Mouse (Mus musculus) lung, postnatal 4 days (tissue): Measurements from ENCODE around the gene Emid1.

Experiments
- DNase-seq, 2 experiments: peaks; one replicate each; pipeline ENCODE4 v3.0.0; 2021

The Emid1 gene

DNA sequence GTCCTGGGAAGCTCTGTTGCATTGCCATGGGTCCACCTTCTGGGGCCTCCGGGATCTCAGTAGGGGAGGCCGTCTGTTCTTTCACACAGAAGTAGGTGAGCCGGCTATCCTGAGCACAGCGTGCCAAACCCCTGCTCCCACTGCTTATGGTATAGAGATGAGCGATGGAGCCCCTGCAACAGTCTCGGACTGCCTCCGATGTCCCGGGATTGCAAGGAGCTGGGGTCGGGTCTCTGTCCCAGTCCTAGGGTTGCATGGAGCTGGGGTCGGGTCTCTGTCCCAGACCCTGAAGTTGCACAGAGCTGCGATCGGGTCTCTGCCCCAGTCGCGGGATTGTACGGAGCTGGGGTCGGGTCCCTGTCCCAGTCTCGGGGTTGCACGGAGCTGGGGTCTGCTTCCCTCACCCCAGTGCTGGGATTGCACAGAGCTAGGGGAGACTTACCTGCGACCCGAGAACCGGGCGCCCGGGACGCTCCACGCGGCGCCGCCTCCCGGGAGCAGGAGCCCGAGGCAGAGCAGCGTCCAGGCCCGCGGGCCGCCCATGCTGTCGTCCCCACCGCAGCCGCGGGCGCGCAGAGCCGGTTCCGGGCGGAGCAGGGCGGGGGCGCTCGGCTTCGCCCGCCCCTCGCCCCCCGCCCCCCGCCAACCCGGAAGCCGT lies at the start of gene Emid1:
Emid1 (minus strand) TSS at position 578 of the 658 bp plus-strand sequence.
- peak; percentile 60 to 63 for DNase-seq

DNA sequence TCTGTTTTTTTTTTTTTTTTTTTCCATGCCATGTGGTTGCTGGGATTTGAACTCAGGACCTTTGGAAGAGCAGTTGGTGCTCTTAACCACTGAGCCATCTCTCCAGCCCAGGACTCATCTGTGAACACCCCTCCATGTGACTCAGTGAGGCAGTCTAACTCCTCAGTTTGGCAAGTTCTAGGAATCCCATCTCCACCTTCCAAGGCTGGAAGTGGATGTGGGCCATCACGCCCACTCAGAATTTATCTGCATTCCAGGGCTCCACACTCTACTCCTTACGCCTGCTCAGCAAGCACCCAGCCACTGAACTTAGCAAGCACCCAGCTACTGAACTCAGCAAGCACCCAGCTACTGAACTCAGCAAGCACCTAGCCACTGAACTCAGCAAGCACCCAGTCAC lies 47.8 kb upstream of the Emid1 start:
- DNase-seq: no peak

DNA sequence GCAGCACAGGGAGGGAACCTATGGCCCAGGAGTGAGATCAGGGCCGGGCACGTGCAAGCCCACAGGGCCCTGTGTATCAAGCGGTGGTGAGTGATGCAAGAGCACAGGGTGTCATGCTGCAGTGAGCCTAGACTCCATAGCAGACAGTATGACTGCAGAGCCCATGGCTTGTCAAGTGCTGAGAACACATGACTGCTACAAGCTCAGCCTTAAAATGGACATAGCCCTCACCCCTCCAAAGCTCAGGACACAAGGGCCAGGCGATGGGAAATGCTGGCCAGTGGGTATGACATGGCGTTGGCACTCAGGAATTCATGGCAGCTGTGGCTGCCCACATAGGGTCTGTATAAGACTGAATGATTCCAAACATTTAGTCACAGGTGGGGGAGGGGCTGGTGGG lies 45.0 kb upstream of the Emid1 start:
- no peak for DNase-seq

DNA sequence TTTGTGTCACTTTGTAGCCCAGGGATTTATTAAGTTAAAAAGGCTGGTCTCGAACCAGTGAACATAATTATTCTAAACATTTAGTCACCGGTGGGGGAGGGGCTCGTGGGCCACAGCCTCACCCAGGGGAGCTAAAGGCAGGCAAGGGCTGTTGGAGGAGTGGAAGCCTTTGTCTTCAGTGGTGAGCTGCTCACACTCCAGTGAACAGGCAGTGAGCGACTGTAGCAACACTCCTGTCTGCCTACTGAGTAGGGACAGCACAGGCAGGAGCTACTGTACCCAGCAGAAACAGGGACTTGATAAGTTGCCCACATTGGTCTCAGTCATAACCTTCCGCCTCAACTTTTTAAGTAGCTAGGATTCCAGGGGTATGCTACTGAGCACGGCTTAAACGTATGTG lies 44.5 kb upstream of the Emid1 start:
- no peak for DNase-seq

DNA sequence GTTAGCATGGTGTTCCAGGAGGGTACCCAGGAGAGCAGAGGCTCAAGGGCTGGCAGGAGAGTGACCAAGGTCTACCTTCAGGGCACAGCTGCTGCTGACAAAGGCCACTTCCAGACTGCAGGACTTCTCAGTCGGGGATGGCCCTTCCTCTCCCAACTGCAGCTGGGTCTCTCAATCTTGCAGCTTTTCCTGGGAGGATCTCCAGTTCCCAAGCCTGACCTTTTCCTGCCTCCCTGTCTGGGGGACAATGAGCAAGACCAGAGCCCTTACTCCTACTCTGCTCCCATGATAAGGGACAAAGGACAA lies 41.5 kb upstream of the Emid1 start:
- no peak for DNase-seq

GRCm38 (mm10) chr11:5192840-5193575 lies 41.0 kb upstream of the Emid1 start:
- DNase-seq: no peak

GRCm38 (mm10) chr11:5192084-5192516 lies 40.0 kb upstream of the Emid1 start:
- no peak for DNase-seq

DNA sequence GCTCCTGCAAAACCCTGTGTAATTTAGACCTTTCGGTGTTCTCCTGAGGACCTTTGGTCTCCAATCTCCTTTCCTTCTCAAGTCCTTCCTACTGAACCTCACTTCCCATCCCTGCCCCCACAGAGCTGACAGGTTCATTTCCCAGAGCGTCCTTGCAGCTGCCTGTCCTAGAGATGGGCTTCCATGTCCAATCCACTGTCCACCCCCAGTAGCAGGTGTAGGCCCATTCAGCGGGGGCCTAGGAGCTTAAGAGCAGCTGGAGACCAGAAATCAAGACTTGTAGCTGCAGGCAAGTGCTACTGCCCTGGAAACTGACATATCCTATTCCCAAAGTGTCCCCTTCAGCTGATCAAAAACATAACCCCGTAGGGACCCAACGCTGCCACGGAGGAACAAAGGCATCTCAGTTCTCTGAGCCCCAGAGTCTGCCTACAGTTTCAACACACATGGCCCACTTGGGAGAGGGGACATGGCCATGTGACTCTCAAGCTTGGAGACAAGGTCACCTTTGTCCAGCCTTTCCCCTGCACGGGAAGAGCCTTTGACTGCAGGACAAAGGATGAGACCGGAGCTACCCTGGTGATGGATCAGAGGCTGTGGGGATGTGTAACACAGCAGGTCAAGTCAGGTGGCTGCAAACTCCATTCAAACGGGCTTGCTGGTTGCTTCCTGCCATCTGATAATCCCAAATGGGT lies 37.3 kb upstream of the Emid1 start:
- DNase-seq: no peak

DNA sequence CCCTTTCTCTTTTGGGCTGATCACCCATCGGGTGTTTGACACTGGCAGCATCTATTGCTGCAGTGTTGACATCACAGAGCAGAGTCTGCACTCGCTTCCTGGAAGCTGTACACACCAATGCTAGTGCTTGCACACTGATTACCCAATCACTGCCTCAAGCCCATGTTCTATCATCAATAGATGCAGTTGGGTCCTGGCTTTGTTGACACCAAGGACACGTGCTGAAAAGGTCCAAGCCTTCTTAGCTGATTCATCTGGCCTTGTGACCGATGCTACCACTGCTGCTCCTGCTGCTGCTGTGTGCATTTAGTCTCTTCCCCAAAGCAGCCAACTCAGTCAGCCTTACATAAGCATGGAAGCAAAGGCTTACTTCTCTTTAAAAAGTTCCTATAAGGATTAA lies 36.1 kb upstream of the Emid1 start:
- DNase-seq: no peak

GRCm38 (mm10) chr11:5184832-5185231 lies 32.8 kb upstream of the Emid1 start:
- DNase-seq: no peak

DNA sequence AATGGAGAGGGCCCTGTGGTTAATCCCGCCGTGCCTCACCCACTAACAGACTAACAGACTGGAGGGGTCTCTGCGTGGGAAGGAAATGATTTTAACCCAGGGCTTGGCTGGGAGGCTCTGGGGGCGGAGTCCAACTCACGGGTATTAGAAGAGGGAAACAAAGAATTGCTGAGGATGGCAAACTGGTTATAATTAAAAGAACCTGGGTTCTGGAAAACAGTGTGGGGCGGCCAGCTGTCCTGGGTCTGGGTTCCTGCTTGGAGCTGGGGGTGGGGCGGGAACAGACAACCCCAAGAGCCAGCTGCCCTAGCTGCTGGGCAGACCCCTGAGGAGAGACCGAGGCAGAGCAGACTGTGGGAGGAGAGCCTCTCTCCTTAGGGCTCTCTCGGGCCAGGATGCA lies 32.2 kb upstream of the Emid1 start:
- DNase-seq: no peak

- DNase-seq: no peak
These were observed 30.8 kb upstream of the Emid1 start for GRCm38 (mm10) chr11:5182870-5183269.

DNA sequence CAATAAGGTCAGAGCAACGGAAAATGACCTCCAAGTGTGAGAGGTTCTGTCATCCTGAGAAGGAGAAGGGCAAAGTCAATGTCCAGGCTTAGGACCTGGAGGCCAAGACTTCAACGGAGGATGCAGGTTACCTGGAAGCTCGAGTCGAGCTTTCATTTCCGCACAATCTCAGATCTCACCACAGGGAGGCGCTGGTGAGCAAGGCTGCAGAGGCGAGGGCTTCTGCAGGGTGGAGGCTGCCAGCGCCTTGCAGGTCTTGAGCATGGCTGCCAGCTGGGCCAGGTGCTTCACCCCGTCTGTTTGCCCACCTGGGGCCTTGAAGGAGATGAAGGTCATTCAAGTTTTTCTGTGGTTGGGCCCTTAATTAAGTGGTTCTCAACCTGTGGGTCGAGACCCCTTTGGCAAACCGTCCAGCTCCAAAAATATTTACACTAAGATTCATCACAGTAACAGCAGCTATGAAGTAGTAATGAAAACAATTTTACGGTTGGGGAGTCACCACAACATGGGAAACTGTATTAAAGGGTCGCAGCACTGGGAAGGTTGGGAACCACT lies 29.9 kb upstream of the Emid1 start:
- peak; percentile 85 to 92 for DNase-seq

- no peak for DNase-seq
These were observed 27.3 kb upstream of the Emid1 start for GRCm38 (mm10) chr11:5179391-5179790.

- DNase-seq: peak; percentile 53 to 76
These were observed 25.1 kb upstream of the Emid1 start for GRCm38 (mm10) chr11:5177171-5177570.

GRCm38 (mm10) chr11:5176685-5177084 lies 24.6 kb upstream of the Emid1 start:
- DNase-seq: no peak

- DNase-seq: no peak
These were observed 23.8 kb upstream of the Emid1 start for GRCm38 (mm10) chr11:5175866-5176265.

DNA sequence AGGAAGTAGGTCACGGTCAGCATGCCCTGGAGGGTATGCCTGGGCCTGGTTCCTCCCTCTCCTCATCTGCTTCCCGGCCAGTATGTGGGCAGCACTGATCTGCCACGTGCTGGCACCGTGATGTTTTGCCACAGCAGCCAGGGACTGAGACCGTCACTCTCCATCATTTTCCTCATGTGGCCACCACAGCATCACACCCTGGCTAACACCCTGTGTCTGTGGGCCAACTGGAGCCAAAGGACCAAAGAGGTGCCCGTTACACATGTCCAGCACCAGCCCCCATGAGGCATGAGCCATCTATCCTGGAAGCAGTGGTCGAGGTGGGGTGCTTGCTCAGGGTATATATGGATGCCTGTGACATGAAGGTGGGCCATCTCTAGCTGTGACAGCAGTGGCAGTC lies 23.1 kb upstream of the Emid1 start:
- no peak for DNase-seq

DNA sequence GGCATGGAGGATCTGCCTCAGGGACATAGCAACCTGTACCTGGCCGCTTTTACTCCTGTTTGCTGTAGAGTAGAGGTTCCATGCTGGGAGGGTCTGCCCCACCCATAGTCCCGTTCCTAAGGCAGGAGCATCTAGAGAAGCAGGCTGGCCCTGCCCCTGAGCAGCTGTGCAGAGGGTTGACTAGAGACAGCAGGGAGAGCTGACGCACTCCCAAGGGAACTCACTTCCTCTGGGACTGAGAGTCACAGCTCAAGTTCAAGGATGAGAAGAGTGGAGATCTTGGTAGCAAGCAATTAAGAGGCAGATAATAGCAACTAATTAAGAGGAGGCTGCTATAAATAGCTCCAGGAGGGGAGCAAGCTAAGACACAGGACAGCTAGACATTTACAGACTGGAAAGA lies 20.8 kb upstream of the Emid1 start:
- no peak for DNase-seq

GRCm38 (mm10) chr11:5167311-5167710 lies 15.3 kb upstream of the Emid1 start:
- no peak for DNase-seq

- DNase-seq: peak; percentile 58 to 87
These were observed 13.4 kb upstream of the Emid1 start for GRCm38 (mm10) chr11:5165471-5165916.

- no peak for DNase-seq
These were observed 12.3 kb upstream of the Emid1 start for GRCm38 (mm10) chr11:5164310-5164709.

DNA sequence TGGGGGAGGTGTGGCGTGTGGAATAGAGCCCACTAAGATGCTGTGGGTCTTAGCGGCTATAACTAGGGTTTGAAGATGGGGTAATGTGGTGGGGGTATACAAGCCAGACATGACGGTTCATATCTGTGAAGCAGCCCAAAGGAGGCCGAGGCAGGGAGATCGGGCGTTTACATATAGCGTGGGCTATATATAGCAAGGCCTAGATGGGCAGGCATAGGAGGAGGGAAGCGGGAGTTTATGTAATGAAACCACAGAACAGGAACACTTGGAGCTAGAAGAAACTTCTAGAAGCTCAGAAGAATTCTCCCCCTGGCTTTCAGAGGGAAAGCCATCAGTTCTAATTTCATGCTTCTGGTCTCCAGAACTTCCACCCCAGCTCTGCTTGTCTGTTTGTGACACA lies 11.4 kb upstream of the Emid1 start:
- no peak for DNase-seq
